Mouse (Mus musculus): Measurements from ENCODE around the gene Ttf2.

- TF ChIP-seq POLR2A (IDR thresholded peaks at IDR 0.05; ENCODE audit: low read depth, low read length) = no peak
- TF ChIP-seq CTCF (conservative IDR thresholded peaks at IDR 0.05; ENCODE audit: insufficient read depth, insufficient read length, low read depth, low read length) = no peak
These were observed 74.0 kb downstream of the Ttf2 start for GRCm38 (mm10) chr3:100895500-100895899.

Measured in kidney, adult 2 months (tissue).